Mouse (Mus musculus) leukemia stem cell, adult 10-12 weeks (primary cell): ENCODE results near the gene Gm3727. TPM values are rescaled to one million over a fixed set of nuclear protein-coding genes. Genes with fewer than 3 reads are reported as not detected.

Experiments
- polyA plus RNA-seq: library from polyadenylated mRNA; stranded (reverse); fragments of >175 nt; gene quantifications from 2 replicates; pipeline ENCODE4 v1.2.3, GENCODE M21; 2012; ENCODE audit warnings: low replicate concordance

Gm3727 gene
- not detected in 2 replicates for polyA plus RNA-seq

GRCm38 (mm10) chr14:7264614-7265013 is at the start of gene Gm3727:
TSS of gene Gm3727 (minus strand) at chr14:7264714.

Other genes with a start within 250 kb of the Gm3727 start
- not detected in 2 replicates for gene Gm10406, start 237.3 kb downstream of the Gm3727 start, polyA plus RNA-seq
- not detected in 2 replicates for gene Gm3685, start 219.7 kb downstream of the Gm3727 start, polyA plus RNA-seq
- not detected in 2 replicates for gene Gm3696, start 164.1 kb downstream of the Gm3727 start, polyA plus RNA-seq
- not detected in 2 replicates for gene Gm6676, start 139.3 kb downstream of the Gm3727 start, polyA plus RNA-seq
- gene Gm3512, start 90.2 kb downstream of the Gm3727 start, polyA plus RNA-seq: not detected in 2 replicates
- gene Gm16434, start 70.2 kb downstream of the Gm3727 start, polyA plus RNA-seq: not detected in 2 replicates
- gene Gm3739, start 50.3 kb upstream of the Gm3727 start, polyA plus RNA-seq: not detected in 2 replicates
- not detected in 2 replicates for gene Gm5797, start 67.7 kb upstream of the Gm3727 start, polyA plus RNA-seq
- not detected in 2 replicates for gene Gm8374, start 100.4 kb upstream of the Gm3727 start, polyA plus RNA-seq
- gene Gm3755, start 186.2 kb upstream of the Gm3727 start, polyA plus RNA-seq: 0.28 TPM in 1 of 2 replicates, not detected in the other
- not detected in 2 replicates for gene Gm3752, start 219.0 kb upstream of the Gm3727 start, polyA plus RNA-seq